Mouse (Mus musculus): ENCODE results near the gene Majin. TPM values are rescaled to one million over a fixed set of nuclear protein-coding genes. Genes with fewer than 3 reads are reported as not detected.

Majin gene
- polyA plus RNA-seq, 1 experiment from 2014 or later, result 0.12 TPM

DNA sequence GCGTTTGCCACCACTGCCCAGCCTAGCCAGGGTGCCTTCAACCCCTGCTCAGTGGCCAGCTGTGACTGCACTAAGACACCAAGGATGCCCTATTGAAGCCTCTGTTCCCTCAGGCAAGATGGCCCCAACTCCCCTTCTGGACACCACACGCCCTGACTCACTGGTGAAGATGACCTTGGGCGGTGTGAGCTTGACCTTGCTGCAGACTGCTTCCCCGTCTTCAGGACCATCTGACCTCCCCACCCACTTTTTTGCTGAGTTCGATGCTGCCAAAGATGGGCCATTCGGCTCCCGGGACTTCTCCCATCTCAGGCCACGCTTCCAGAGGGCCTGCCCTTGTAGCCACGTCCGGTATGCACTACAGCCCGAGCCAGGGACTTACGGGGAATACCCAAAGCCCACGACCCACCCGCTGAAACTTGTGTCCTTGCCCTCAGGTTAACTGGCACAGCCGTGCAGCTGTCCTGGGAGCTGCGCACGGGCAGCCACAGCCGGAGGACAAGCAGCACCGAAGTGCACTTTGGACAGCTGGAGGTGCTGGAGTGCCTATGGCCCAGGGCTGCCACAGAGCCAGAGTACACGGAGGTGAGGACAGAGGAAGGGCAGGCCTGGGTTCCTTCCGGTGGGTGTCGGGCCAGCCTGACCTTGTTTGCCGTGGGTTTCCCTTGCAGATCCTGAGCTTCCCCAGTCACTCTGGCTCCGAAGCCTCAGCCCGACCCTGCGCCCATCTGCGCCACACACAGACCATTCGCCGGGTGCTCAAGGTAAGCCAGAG is 63.5 kb downstream of the Majin start:
- Histone ChIP-seq H3K27me3 (ENCODE audit: insufficient read depth, poor library complexity, severe bottlenecking) (no peaks in the 10 kb centered on the region), H3K9me3 (no peaks in the 10 kb centered on the region), H3K4me1 (replicated peaks) (peaks cover 10% of the 10 kb centered on the region), H3K36me3 (peaks cover 86% of the 10 kb centered on the region), H3K4me3 (no peak overlapping the region), H3K27ac (no peak overlapping the region)
- WGBS, result 94% methylated on average over 29 of the region's 29 CpGs
- DNase-seq (ENCODE audit: low spot score), result no peak

DNA sequence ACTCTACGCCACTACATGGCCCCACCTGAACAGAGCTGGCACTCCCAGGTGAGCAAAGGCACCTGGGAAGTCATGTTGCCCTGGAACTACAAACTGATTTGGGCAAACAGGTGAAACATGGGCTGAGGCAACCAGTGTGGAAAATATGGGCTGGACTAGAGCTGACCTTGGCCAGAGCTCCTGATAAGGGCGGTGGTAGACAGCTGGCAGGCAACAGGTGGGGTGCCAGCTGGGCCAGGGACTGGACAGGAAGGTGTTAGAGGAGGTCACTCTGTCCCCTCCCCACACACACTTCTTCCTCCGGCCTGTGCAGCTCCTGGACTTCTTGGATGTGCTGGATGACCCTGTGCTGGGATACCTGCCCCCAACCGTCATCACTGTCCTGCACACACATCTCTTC is 68.8 kb downstream of the Majin start:
- Histone ChIP-seq H3K4me1 (replicated peaks) (no peaks in the 10 kb centered on the region), H3K9me3 (no peaks in the 10 kb centered on the region), H3K27me3 (ENCODE audit: insufficient read depth, poor library complexity, severe bottlenecking) (no peaks in the 10 kb centered on the region), H3K27ac (no peak overlapping the region), H3K4me3 (no peak overlapping the region), H3K36me3 (peaks cover 98% of the 10 kb centered on the region)
- 92% methylated on average over 4 of the region's 4 CpGs for WGBS
- DNase-seq (ENCODE audit: low spot score), result no peak

DNA sequence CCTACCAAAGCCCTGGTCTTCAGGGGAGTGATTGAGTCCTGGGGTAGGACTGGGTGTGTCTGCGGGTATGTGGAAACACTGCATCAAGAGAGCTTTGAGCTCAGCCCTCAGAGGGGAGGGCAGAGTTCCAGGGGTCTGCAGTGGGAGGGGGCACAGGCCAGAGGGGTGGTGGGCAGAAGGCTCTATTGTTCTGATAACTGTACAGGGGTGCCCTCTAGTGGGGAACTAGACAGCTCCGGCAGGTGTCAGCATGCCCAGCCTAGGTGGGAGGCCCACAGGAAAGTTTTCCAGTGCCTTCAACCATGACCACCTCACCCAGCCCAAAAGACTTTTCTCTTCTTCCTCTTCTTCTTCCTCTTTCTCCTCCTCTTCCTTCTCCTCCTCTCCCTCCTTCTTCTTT is 76.2 kb downstream of the Majin start:
- H3K27ac ChIP-seq, result peak overlapping the region; percentile 6; the same call in 1 of the 2 replicates
- 68% methylated on average over 2 of the region's 2 CpGs for WGBS
- H3K36me3 ChIP-seq, result peaks cover 75% of the 10 kb centered on the region
- no peak overlapping the region for H3K4me3 ChIP-seq
- no peaks in the 10 kb centered on the region for H3K9me3 ChIP-seq
- peak; percentile 20 for DNase-seq (ENCODE audit: low spot score)
- no peaks in the 10 kb centered on the region for H3K27me3 ChIP-seq (ENCODE audit: insufficient read depth, poor library complexity, severe bottlenecking)
- H3K4me1 ChIP-seq (replicated peaks), result no peaks in the 10 kb centered on the region

DNA sequence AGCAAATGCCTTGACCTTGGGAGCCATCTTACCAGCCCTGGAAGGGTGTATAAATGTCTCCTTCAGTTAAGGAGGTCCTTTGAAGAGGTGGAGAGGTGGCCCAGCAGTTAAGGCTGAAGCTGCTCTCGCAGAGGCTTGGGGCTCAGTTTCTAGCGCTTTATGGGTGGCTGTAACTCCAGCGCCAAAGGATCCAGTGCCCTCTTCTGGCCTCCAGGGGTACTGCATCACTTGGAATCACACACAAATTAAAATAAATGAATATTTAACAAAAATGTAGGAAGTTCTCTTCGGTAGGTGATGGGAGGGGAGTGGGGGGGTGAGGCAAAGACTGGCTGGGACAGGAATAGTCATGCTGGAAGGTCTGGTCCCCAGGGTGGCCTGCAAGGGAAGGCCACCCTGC is 76.8 kb downstream of the Majin start:
- peaks cover 70% of the 10 kb centered on the region for H3K36me3 ChIP-seq
- no peak for DNase-seq (ENCODE audit: low spot score)
- no peaks in the 10 kb centered on the region for H3K4me1 ChIP-seq (replicated peaks)
- H3K27ac ChIP-seq, result no peak overlapping the region
- 84% methylated on average over 4 of the region's 4 CpGs for WGBS
- H3K27me3 ChIP-seq (ENCODE audit: insufficient read depth, poor library complexity, severe bottlenecking), result no peaks in the 10 kb centered on the region
- H3K9me3 ChIP-seq, result no peaks in the 10 kb centered on the region
- no peak overlapping the region for H3K4me3 ChIP-seq

DNA sequence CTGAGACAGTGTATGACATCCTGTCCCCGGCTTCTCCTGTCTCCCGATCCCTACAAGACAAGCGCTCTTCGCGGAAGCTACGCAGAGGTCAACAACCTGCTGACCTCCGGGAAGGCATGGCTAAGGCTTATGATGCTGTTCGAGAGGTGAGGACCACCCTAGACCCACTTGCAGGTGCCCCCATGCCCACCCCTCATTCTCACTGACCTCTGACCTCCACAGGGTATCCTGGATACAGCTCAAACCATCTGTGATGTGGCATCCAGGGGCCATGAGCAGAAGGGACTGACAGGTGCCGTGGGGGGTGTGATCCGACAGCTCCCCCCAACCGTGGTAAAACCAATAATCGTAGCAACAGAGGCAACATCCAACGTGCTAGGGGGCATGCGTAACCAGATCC is 77.2 kb downstream of the Majin start:
- Histone ChIP-seq H3K9me3 (no peaks in the 10 kb centered on the region), H3K36me3 (peaks cover 65% of the 10 kb centered on the region), H3K27ac (no peak overlapping the region), H3K4me3 (no peak overlapping the region), H3K27me3 (ENCODE audit: insufficient read depth, poor library complexity, severe bottlenecking) (no peaks in the 10 kb centered on the region), H3K4me1 (replicated peaks) (no peaks in the 10 kb centered on the region)
- DNase-seq (ENCODE audit: low spot score), result no peak
- WGBS, result 92% methylated on average over 14 of the region's 14 CpGs

DNA sequence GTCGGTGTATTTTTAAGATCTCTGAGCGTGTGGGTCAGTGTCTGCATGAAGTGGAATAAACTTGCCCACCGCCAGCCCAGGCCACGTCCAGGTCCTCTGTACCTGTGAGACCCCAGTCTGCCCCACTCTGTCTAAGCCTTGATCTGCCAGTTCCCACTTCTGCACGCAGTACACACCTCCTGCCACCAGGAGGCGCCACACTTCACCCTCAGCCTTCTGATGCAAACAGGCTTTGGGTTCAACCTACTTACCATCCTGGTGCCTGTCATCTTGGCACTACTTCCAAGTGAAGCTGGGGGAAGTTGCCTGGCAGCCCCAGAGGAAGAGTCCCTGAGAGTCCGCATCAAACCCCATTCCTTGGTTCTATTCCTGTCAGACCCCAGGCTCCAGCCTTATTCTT is 78.0 kb downstream of the Majin start:
- no peaks in the 10 kb centered on the region for H3K9me3 ChIP-seq
- WGBS, result 63% methylated on average over 7 of the region's 7 CpGs
- H3K4me3 ChIP-seq, result no peak overlapping the region
- H3K36me3 ChIP-seq, result peaks cover 57% of the 10 kb centered on the region
- H3K4me1 ChIP-seq (replicated peaks), result no peaks in the 10 kb centered on the region
- H3K27me3 ChIP-seq (ENCODE audit: insufficient read depth, poor library complexity, severe bottlenecking), result no peaks in the 10 kb centered on the region; the same call in 1 of the 2 replicates
- DNase-seq (ENCODE audit: low spot score), result peak; percentile 65
- H3K27ac ChIP-seq, result no peak overlapping the region

DNA sequence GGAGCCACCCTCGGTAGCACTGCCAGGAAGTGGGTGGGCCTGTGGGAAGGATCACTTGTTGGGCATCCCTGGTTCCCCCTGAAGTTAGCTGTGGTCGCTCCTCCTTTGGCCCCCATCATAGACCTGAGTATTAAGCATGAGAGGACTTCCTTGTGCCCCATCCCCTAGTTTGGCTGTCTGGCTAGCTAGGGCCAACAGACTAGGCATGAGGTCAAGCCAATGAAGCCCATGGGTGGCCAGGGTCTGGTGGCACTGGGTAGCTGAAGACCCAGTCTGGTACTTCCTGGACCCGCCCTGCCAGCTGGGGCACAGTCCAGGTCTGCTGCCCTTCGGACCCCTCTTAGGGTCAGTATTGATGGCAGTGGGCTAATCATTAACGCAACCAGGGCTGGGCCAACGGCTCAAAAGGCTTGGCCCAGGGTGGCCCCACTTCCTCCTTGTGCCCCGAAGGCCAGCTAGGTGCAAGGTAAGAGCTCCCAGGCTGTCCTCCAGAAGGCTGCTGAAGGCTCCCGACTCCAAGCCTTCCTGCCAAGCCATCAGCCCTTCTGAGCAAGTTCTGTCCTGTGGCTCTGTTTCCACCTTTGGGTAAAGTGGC is 78.7 kb downstream of the Majin start:
- no peak overlapping the region for H3K27ac ChIP-seq
- WGBS, result 83% methylated on average over 8 of the region's 8 CpGs
- no peak for DNase-seq (ENCODE audit: low spot score)
- no peaks in the 10 kb centered on the region for H3K9me3 ChIP-seq
- peaks cover 3% of the 10 kb centered on the region; the same call in 1 of the 2 replicates for H3K27me3 ChIP-seq (ENCODE audit: insufficient read depth, poor library complexity, severe bottlenecking)
- no peaks in the 10 kb centered on the region for H3K4me1 ChIP-seq (replicated peaks)
- no peak overlapping the region for H3K4me3 ChIP-seq
- H3K36me3 ChIP-seq, result peaks cover 50% of the 10 kb centered on the region

DNA sequence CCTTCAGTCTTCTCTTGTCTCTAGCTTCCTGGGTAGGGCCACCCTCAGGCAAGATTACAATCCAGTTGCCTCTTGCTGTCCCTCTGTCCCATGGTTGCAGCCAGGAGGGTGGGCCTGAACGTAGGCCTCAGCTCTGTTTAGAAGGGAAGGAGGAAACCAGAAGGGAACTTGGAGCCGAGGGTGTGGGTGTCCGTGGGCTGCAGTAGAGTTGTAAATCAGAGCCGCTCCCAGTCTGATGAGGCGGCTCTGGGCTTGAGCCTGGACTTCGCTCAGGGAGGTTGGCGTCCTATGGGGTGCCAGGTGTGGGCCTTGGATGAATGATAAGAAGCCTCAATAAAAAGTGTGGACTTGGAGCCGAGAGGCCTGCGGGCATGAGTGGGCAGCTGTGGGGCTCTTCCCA is 80.0 kb downstream of the Majin start:
- Histone ChIP-seq H3K4me3 (no peak overlapping the region), H3K27me3 (ENCODE audit: insufficient read depth, poor library complexity, severe bottlenecking) (peaks cover 3% of the 10 kb centered on the region; the same call in 1 of the 2 replicates), H3K27ac (no peak overlapping the region), H3K9me3 (no peaks in the 10 kb centered on the region), H3K36me3 (peaks cover 37% of the 10 kb centered on the region), H3K4me1 (replicated peaks) (0 out of 2 replicates have a peak, but pooled peaks cover 4% of the 10 kb centered on the region)
- DNase-seq (ENCODE audit: low spot score), result no peak
- WGBS, result 84% methylated on average over 9 of the region's 9 CpGs

DNA sequence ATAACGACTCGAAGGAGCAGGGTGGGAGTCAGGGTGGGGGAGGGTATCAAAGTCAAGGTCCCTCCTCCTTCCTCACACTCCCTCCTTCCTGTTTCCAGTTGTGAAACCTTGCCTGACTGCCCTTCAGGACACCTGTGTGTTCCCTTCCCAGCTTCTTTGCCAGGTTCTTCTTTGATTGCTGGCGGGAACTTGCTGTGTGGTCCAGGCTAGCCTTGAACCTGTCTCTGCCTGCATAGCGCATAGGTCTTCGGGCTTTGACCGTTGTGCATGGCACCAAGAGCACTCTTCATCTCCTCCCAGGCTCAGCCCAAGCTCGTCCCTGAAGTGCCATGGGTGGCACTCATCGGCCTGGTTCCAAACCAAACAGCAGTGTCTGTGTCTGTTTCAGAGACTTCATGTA is 80.8 kb downstream of the Majin start:
- Histone ChIP-seq H3K27ac (no peak overlapping the region), H3K4me1 (replicated peaks) (0 out of 2 replicates have a peak, but pooled peaks cover 4% of the 10 kb centered on the region), H3K4me3 (no peak overlapping the region), H3K36me3 (peaks cover 31% of the 10 kb centered on the region), H3K9me3 (no peaks in the 10 kb centered on the region), H3K27me3 (ENCODE audit: insufficient read depth, poor library complexity, severe bottlenecking) (peaks cover 3% of the 10 kb centered on the region; the same call in 1 of the 2 replicates)
- no peak for DNase-seq (ENCODE audit: low spot score)
- 84% methylated on average over 8 of the region's 8 CpGs for WGBS

DNA sequence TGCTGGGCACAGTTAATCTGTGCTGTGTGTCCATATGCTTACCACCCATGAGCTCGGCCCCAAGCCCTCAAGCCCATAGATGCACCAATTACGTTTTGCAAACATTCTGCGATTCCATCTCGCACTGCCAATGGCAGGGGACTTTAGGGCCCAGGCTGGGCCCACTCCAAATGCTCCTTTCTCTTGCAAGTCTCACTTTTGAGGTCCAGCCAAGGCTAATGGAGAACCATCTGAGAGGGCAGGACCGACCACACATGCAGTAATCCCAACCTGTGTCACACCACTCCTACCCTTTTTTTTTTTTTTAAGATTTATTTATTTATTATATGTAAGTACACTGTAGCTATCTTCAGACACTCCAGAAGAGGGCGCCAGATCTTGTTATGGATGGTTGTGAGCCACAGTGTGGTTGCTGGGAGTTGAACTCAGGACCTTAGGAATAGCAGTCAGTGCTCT is 81.6 kb downstream of the Majin start:
- peaks cover 6% of the 10 kb centered on the region; the same call in 1 of the 2 replicates for H3K4me1 ChIP-seq (replicated peaks)
- H3K9me3 ChIP-seq, result no peaks in the 10 kb centered on the region
- peaks cover 23% of the 10 kb centered on the region for H3K36me3 ChIP-seq
- 62% methylated on average over 6 of the region's 6 CpGs for WGBS
- no peak overlapping the region for H3K4me3 ChIP-seq
- peaks cover 3% of the 10 kb centered on the region; the same call in 1 of the 2 replicates for H3K27me3 ChIP-seq (ENCODE audit: insufficient read depth, poor library complexity, severe bottlenecking)
- no peak overlapping the region for H3K27ac ChIP-seq
- no peak for DNase-seq (ENCODE audit: low spot score)

DNA sequence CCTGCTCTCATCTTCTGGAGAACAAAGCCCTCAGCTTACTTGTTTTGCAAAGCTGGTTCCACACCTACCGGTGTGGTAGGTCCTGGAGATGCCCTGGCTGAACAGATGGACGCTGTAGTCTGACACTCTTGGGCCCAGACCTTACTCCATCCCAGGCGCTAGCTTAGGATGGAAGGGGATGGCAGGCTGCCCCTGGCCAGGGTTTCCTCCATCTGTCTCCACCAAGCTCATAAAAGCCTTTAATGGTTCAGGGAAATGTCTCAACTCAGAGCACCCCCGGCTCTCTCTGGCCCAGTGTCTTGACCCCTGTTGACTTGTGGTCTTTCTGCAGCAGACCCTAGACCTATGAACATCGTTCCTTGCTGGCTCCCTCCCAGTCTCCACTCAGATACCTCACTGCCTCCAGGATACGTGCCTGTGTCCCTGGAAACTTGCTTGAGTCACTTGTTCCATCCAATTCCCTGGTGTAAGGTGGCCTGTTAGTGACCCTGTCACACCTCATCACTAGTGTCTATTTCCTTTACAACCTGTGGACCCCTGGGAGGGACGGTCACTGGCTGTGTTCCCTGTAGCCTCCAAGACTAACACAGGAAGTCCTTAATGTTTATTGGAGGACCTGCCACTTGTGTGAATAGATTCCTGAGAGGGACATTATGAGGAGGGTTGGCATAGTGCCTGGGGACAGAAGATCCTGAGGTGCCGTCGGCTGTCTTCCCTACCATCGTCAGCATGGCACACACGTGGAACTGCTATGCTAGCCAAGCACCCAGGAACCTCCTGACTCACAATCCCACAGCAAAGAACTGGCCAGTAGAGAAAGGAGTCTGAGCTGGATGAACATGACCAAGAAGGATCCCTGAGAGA is 83.3 kb downstream of the Majin start:
- Histone ChIP-seq H3K9me3 (no peaks in the 10 kb centered on the region), H3K4me3 (no peak overlapping the region), H3K27me3 (ENCODE audit: insufficient read depth, poor library complexity, severe bottlenecking) (peaks cover 3% of the 10 kb centered on the region; the same call in 1 of the 2 replicates), H3K36me3 (peaks cover 5% of the 10 kb centered on the region), H3K27ac (0 out of 2 replicates have a peak overlapping the region, but pooled peaks have one; percentile 45), H3K4me1 (replicated peaks) (peaks cover 11% of the 10 kb centered on the region)
- WGBS, result 77% methylated on average over 11 of the region's 11 CpGs
- DNase-seq (ENCODE audit: low spot score), result no peak

DNA sequence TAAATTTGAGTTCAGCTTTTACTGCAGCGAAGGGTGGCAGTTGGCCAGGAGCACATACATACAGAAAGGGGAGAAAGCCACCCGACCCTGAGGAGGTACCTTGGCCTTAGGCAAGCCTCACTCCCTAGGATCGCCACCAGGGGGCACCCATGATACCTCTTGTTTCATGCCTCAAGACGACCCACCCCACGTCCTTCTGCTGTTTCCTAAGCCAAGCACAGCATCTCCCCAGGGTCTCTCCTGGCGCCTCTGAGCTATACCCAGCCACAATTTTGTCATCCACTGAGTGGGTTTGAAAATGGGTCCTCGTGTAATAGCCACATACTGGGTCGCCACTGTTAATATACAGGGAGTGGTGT is 84.0 kb downstream of the Majin start:
- DNase-seq (ENCODE audit: low spot score), result peak; percentile 87
- Histone ChIP-seq H3K4me3 (no peak overlapping the region), H3K27ac (0 out of 2 replicates have a peak overlapping the region, but pooled peaks have one; percentile 45), H3K27me3 (ENCODE audit: insufficient read depth, poor library complexity, severe bottlenecking) (peaks cover 3% of the 10 kb centered on the region; the same call in 1 of the 2 replicates), H3K36me3 (0 out of 2 replicates have a peak, but pooled peaks cover under 1% of the 10 kb centered on the region), H3K9me3 (no peaks in the 10 kb centered on the region), H3K4me1 (replicated peaks) (peaks cover 11% of the 10 kb centered on the region)
- WGBS, result 16% methylated on average over 8 of the region's 8 CpGs
